Mouse (Mus musculus) limb, embryonic 10.5 days (tissue): ENCODE results near the gene Iqcf6. TPM values are rescaled to one million over a fixed set of nuclear protein-coding genes. Genes with fewer than 3 reads are reported as not detected.
"Not testable (repeated sequence)": the region's sequence is repeated elsewhere in the genome, so short reads cannot be mapped to it uniquely, and the experiment has no call there.

Source experiments
- DNase-seq: peaks from one replicate; pipeline ENCODE4 v3.0.0-alpha.2; 2017; ENCODE audit warnings: low spot score
- H3K27ac ChIP-seq: fragments of 300-500 bp; sonication (generic); 2 replicates; pipeline ENCODE4 v1.5.1; 2016; ENCODE audit warnings: mild to moderate bottlenecking
- H3K27me3 ChIP-seq: fragments of 300-500 bp; sonication (generic); 2 replicates; pipeline ENCODE4 v1.6.1; 2016; ENCODE audit warnings: low read depth, mild to moderate bottlenecking; ENCODE audit not compliant: poor library complexity, severe bottlenecking
- H3K36me3 ChIP-seq: fragments of 300-500 bp; sonication (generic); 2 replicates; pipeline ENCODE4 v1.6.1; 2016; ENCODE audit warnings: mild to moderate bottlenecking, moderate library complexity
- H3K4me1 ChIP-seq: fragments of 300-500 bp; sonication (generic); 2 replicates; pipeline ENCODE4 v1.6.1; 2016
- H3K4me3 ChIP-seq: fragments of 300-500 bp; sonication (generic); 2 replicates; pipeline ENCODE4 v1.5.1; 2016; ENCODE audit warnings: mild to moderate bottlenecking, moderate library complexity
- H3K9me3 ChIP-seq: fragments of 300-500 bp; sonication (generic); replicated peaks from 2 replicates; pipeline ENCODE4 v1.6.1; 2016; ENCODE audit warnings: mild to moderate bottlenecking
- WGBS: fragments of 180-500 bp; shearing (Covaris S2); methylation state at CpG from one replicate; pipeline ENCODE4 v1.1.7; 2016; 5-methylcytosine and 5-hydroxymethylcytosine counted together
- polyA plus RNA-seq: library from polyadenylated mRNA; unstranded; fragments of >200 nt; fragmentation: Nextera tagmentation; extraction: Ambion mirVana; gene quantifications from 2 replicates; pipeline ENCODE4 v1.2.1, GENCODE M21; 2016

The Iqcf6 gene
- polyA plus RNA-seq = not detected in 2 replicates

GRCm38 (mm10) chr9:106626282-106626681, at the start of gene Iqcf6:
TSS of gene Iqcf6 (plus strand) at chr9:106626582.
- WGBS = 81% methylated on average over 2 of the region's 2 CpGs
- Histone ChIP-seq H3K36me3 (no peaks in the 10 kb centered on the region), H3K27me3 (no peaks in the 10 kb centered on the region), H3K4me1 (no peaks in the 10 kb centered on the region), H3K27ac (no peak within 1 kb of the TSS), H3K4me3 (no peak within 1 kb of the TSS), H3K9me3 (no peaks in the 10 kb centered on the region)
- DNase-seq = no peak

GRCm38 (mm10) chr9:106580016-106580415, 46.4 kb upstream of the Iqcf6 start:
- DNase-seq = no peak
- H3K27me3 ChIP-seq = no peaks in the 10 kb centered on the region
- H3K36me3 ChIP-seq = no peaks in the 10 kb centered on the region
- H3K4me1 ChIP-seq = no peaks in the 10 kb centered on the region
- no peaks in the 10 kb centered on the region for H3K9me3 ChIP-seq
- 88% methylated on average over 7 of the region's 7 CpGs for WGBS
- H3K27ac ChIP-seq = no peak overlapping the region
- no peak overlapping the region for H3K4me3 ChIP-seq

GRCm38 (mm10) chr9:106582552-106582951, 43.8 kb upstream of the Iqcf6 start:
- Histone ChIP-seq H3K36me3 (no peaks in the 10 kb centered on the region), H3K9me3 (no peaks in the 10 kb centered on the region), H3K27me3 (no peaks in the 10 kb centered on the region), H3K4me1 (no peaks in the 10 kb centered on the region), H3K27ac (no peak overlapping the region), H3K4me3 (no peak overlapping the region)
- DNase-seq = no peak
- WGBS = 83% methylated on average over 1 of the region's 1 CpGs

- no peak overlapping the region for H3K27ac ChIP-seq
- no peak overlapping the region for H3K4me3 ChIP-seq
- H3K4me1 ChIP-seq = peaks cover 3% of the 10 kb centered on the region; the same call in 1 of the 2 replicates
- WGBS = 91% methylated on average over 5 of the region's 5 CpGs
- H3K9me3 ChIP-seq = no peaks in the 10 kb centered on the region
- DNase-seq = no peak
- no peaks in the 10 kb centered on the region for H3K27me3 ChIP-seq
- H3K36me3 ChIP-seq = no peaks in the 10 kb centered on the region
These were observed 34.2 kb upstream of the Iqcf6 start for GRCm38 (mm10) chr9:106592158-106592557.

GRCm38 (mm10) chr9:106595402-106595801, 31.0 kb upstream of the Iqcf6 start:
- DNase-seq, H3K27me3 ChIP-seq, H3K9me3 ChIP-seq, H3K36me3 ChIP-seq, H3K27ac ChIP-seq, H3K4me3 ChIP-seq, H3K4me1 ChIP-seq: not testable (repeated sequence)
- WGBS = 31% methylated on average over 4 of the region's 4 CpGs

GRCm38 (mm10) chr9:106595836-106596235, 30.5 kb upstream of the Iqcf6 start:
- H3K4me1 ChIP-seq = peaks cover 3% of the 10 kb centered on the region; the same call in 1 of the 2 replicates
- 77% methylated on average over 7 of the region's 7 CpGs for WGBS
- no peaks in the 10 kb centered on the region for H3K36me3 ChIP-seq
- H3K9me3 ChIP-seq = no peaks in the 10 kb centered on the region
- no peak overlapping the region for H3K27ac ChIP-seq
- H3K4me3 ChIP-seq = no peak overlapping the region
- DNase-seq = no peak
- H3K27me3 ChIP-seq = no peaks in the 10 kb centered on the region

GRCm38 (mm10) chr9:106598466-106598865, 27.9 kb upstream of the Iqcf6 start:
- WGBS = 42% methylated on average over 7 of the region's 7 CpGs
- no peak overlapping the region for H3K4me3 ChIP-seq
- no peak for DNase-seq
- no peaks in the 10 kb centered on the region for H3K9me3 ChIP-seq
- H3K4me1 ChIP-seq = peaks cover 3% of the 10 kb centered on the region; the same call in 1 of the 2 replicates
- no peaks in the 10 kb centered on the region for H3K36me3 ChIP-seq
- H3K27ac ChIP-seq = no peak overlapping the region
- H3K27me3 ChIP-seq = no peaks in the 10 kb centered on the region

GRCm38 (mm10) chr9:106600546-106600945, 25.8 kb upstream of the Iqcf6 start:
- Histone ChIP-seq H3K36me3 (no peaks in the 10 kb centered on the region), H3K27ac (no peak overlapping the region), H3K4me3 (no peak overlapping the region), H3K9me3 (no peaks in the 10 kb centered on the region), H3K4me1 (peaks cover 3% of the 10 kb centered on the region; the same call in 1 of the 2 replicates), H3K27me3 (no peaks in the 10 kb centered on the region)
- peak; percentile 66 for DNase-seq
- whole genome bisulfite sequencing = 39% methylated on average over 8 of the region's 8 CpGs

- no peak for DNase-seq
- no peaks in the 10 kb centered on the region for H3K36me3 ChIP-seq
- 86% methylated on average over 4 of the region's 4 CpGs for WGBS
These were observed 15.7 kb upstream of the Iqcf6 start for GRCm38 (mm10) chr9:106610727-106611126.

GRCm38 (mm10) chr9:106613951-106614350, 12.4 kb upstream of the Iqcf6 start:
- Histone ChIP-seq H3K36me3 (no peaks in the 10 kb centered on the region), H3K9me3 (no peaks in the 10 kb centered on the region), H3K27ac (no peak overlapping the region), H3K4me3 (no peak overlapping the region), H3K27me3 (no peaks in the 10 kb centered on the region), H3K4me1 (no peaks in the 10 kb centered on the region)
- 68% methylated on average over 2 of the region's 2 CpGs for WGBS
- DNase-seq = no peak

More at GRCm38 (mm10) chr9:106610727-106611126, 15.7 kb upstream of the Iqcf6 start:
- H3K27ac ChIP-seq = no peak overlapping the region
- no peak overlapping the region for H3K4me3 ChIP-seq
- H3K27me3 ChIP-seq = no peaks in the 10 kb centered on the region
- no peaks in the 10 kb centered on the region for H3K4me1 ChIP-seq
- no peaks in the 10 kb centered on the region for H3K9me3 ChIP-seq

GRCm38 (mm10) chr9:106614616-106615015, 11.8 kb upstream of the Iqcf6 start:
- WGBS = 54% methylated on average over 3 of the region's 3 CpGs
- H3K4me1 ChIP-seq = no peaks in the 10 kb centered on the region
- no peak overlapping the region for H3K27ac ChIP-seq
- H3K27me3 ChIP-seq = no peaks in the 10 kb centered on the region
- no peaks in the 10 kb centered on the region for H3K36me3 ChIP-seq
- no peak for DNase-seq
- H3K4me3 ChIP-seq = no peak overlapping the region
- no peaks in the 10 kb centered on the region; the same call in 1 of the 2 replicates for H3K9me3 ChIP-seq

- no peak overlapping the region for H3K4me3 ChIP-seq
- no peak for DNase-seq
- no peaks in the 10 kb centered on the region; the same call in 1 of the 2 replicates for H3K9me3 ChIP-seq
- H3K36me3 ChIP-seq = no peaks in the 10 kb centered on the region
- no peaks in the 10 kb centered on the region for H3K27me3 ChIP-seq
- 87% methylated on average over 9 of the region's 9 CpGs for WGBS
- no peaks in the 10 kb centered on the region for H3K4me1 ChIP-seq
- H3K27ac ChIP-seq = no peak overlapping the region
These were observed 10.1 kb upstream of the Iqcf6 start for GRCm38 (mm10) chr9:106616306-106616705.

- no peak overlapping the region for H3K4me3 ChIP-seq
- H3K4me1 ChIP-seq = no peaks in the 10 kb centered on the region
- H3K27ac ChIP-seq = no peak overlapping the region
- H3K36me3 ChIP-seq = no peaks in the 10 kb centered on the region
- DNase-seq = no peak
- WGBS = 88% methylated on average over 3 of the region's 3 CpGs
- H3K9me3 ChIP-seq = no peaks in the 10 kb centered on the region; the same call in 1 of the 2 replicates
- no peaks in the 10 kb centered on the region for H3K27me3 ChIP-seq
These were observed 8.9 kb upstream of the Iqcf6 start for GRCm38 (mm10) chr9:106617496-106617895.

- not testable (repeated sequence) for H3K4me3 ChIP-seq, DNase-seq, H3K27me3 ChIP-seq, H3K4me1 ChIP-seq, H3K9me3 ChIP-seq, H3K27ac ChIP-seq, H3K36me3 ChIP-seq
- 37% methylated on average over 8 of the region's 8 CpGs for WGBS
These were observed 1.4 kb downstream of the Iqcf6 start for GRCm38 (mm10) chr9:106627796-106628195.
